Mouse (Mus musculus) midbrain, embryonic 16.5 days (tissue): ENCODE data around the gene Zfc3h1. TPM values are rescaled to one million over a fixed set of nuclear protein-coding genes. Genes with fewer than 3 reads are reported as not detected.
A peak's percentile ranks its signal among the peaks of the same experiment; 100 is the strongest.

Experiments
- ATAC-seq: fragments of 200-750 bp; cut with Nextera tagmentation; 2 replicates; pipeline ENCODE4 v1.8.0; 2017; ENCODE audit warnings: moderate TSS enrichment
- H3K27ac ChIP-seq: fragments of 300-500 bp; sonication (generic); 2 replicates; pipeline ENCODE4 v1.5.1; 2014; ENCODE audit warnings: mild to moderate bottlenecking, low read length, mixed read lengths
- H3K27me3 ChIP-seq: fragments of 300-500 bp; sonication (generic); 2 replicates; pipeline ENCODE4 v1.6.1; 2014; ENCODE audit warnings: low read depth, low read length, mixed read lengths; ENCODE audit not compliant: control insufficient read depth, insufficient read depth
- H3K36me3 ChIP-seq: fragments of 300-500 bp; sonication (generic); 2 replicates; pipeline ENCODE4 v1.6.1; 2014; ENCODE audit warnings: mild to moderate bottlenecking, low read length, moderate library complexity, mixed read lengths; ENCODE audit not compliant: control insufficient read depth, insufficient read depth
- H3K4me1 ChIP-seq: fragments of 300-500 bp; sonication (generic); 2 replicates; pipeline ENCODE4 v1.6.1; 2014; ENCODE audit warnings: mild to moderate bottlenecking, low read length, mixed read lengths; ENCODE audit not compliant: control insufficient read depth, insufficient read depth
- H3K4me2 ChIP-seq: fragments of 300-500 bp; sonication (generic); 2 replicates; pipeline ENCODE4 v1.6.1; 2014; ENCODE audit warnings: mild to moderate bottlenecking, low read length, mixed read lengths
- H3K4me3 ChIP-seq: fragments of 300-500 bp; sonication (generic); 2 replicates; pipeline ENCODE4 v1.5.1; 2014; ENCODE audit warnings: low read depth, mild to moderate bottlenecking, low read length, moderate library complexity, mixed read lengths
- H3K9ac ChIP-seq: fragments of 300-500 bp; sonication (generic); 2 replicates; pipeline ENCODE4 v1.6.1; 2014; ENCODE audit warnings: low read depth, low read length, mixed read lengths
- H3K9me3 ChIP-seq: fragments of 300-500 bp; sonication (generic); replicated peaks from 2 replicates; pipeline ENCODE4 v1.6.1; 2014; ENCODE audit warnings: mild to moderate bottlenecking, low read length, mixed read lengths; ENCODE audit not compliant: control insufficient read depth, poor library complexity, severe bottlenecking
- WGBS: fragments of 180-500 bp; shearing (Covaris S2); extraction: QIAGEN DNeasy Blood & Tissue Kit; methylation state at CpG from one replicate; pipeline ENCODE4 v1.1.7; 2014; 5-methylcytosine and 5-hydroxymethylcytosine counted together
- polyA plus RNA-seq: library from polyadenylated mRNA; unstranded; fragments of >200 nt; fragmentation: Nextera tagmentation; extraction: Ambion mirVana; gene quantifications from 2 replicates; pipeline ENCODE4 v1.2.1, GENCODE M21; 2015

Gene Zfc3h1
- polyA plus RNA-seq, 1 experiment from 2014 or later, result 14.3 TPM

DNA sequence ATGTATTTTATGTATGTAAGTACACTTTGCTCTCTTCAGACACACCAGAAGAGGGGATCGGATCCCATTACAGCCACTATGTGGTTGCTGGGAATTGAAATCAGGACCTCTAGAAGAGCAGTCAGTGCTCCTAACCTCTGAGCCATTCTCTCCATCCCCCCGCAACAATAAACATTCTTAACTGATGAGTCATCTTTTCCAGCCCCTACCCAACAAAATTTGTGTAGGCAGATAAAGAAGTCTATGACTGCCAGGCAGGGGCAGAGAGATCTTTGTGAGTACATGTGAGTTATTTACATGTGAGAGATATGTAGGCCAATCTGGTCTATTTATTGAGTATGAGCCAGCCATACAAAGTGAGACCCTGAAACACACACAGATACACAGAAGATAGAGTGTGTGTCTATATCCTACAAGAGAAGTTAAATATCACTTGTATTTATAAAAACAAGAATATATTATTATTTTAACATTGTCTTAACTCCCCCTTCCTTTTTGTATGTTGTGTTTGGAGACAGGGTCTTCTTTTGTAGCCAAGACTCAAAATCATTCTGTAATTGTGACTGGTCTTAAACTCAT, 3.2 kb upstream of the Zfc3h1 start:
- H3K4me2 ChIP-seq, result no peak overlapping the region
- no peak overlapping the region for H3K9ac ChIP-seq
- H3K4me1 ChIP-seq, result peaks cover 22% of the 10 kb centered on the region
- no peaks in the 10 kb centered on the region for H3K27me3 ChIP-seq
- no peak for ATAC-seq
- H3K9me3 ChIP-seq, result no peaks in the 10 kb centered on the region
- no peak overlapping the region for H3K4me3 ChIP-seq
- H3K36me3 ChIP-seq, result 0 out of 2 replicates have a peak, but pooled peaks cover 4% of the 10 kb centered on the region
- 84% methylated on average over 2 of the region's 2 CpGs for WGBS
- no peak overlapping the region for H3K27ac ChIP-seq

DNA sequence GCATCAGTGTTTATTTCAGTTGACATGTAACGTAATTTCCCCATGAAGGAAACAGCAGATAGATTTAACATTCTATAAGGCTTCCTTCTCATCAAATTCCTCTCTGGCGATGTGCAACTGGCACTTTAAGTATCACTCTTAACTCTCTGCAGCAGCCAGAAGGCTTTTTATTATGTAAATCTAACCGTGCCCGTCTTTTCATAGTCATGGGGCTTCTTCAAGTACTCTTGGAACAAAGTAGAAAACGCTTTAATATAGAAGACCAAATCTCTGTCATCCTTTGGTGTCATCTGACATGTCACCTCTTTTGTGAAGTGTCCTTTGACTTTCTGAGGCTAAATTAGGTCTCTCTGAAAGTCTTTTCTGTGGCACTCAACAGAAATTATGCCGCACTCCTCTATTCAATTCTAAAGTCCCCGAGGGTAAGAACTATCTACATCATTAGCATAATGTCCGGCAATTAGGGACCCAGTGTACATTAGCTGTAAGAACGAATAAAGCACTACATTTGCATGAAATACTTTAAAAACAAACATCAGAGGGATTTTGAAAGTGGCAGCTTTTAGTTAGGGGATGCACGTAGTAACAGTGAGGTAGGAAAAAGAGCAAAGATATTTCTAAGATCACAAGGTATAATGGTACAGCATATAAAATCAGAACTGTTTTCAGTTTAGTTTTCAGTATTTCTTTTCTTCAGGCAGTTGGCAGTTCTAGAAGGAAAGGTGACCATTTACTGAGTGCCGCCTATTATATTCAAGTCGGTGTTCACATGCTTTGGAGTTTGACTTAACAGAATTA, 1.7 kb upstream of the Zfc3h1 start:
- H3K27ac ChIP-seq, result peak overlapping the region; percentile 97
- 7% methylated on average over 12 of the region's 12 CpGs for WGBS
- no peak for ATAC-seq

DNA sequence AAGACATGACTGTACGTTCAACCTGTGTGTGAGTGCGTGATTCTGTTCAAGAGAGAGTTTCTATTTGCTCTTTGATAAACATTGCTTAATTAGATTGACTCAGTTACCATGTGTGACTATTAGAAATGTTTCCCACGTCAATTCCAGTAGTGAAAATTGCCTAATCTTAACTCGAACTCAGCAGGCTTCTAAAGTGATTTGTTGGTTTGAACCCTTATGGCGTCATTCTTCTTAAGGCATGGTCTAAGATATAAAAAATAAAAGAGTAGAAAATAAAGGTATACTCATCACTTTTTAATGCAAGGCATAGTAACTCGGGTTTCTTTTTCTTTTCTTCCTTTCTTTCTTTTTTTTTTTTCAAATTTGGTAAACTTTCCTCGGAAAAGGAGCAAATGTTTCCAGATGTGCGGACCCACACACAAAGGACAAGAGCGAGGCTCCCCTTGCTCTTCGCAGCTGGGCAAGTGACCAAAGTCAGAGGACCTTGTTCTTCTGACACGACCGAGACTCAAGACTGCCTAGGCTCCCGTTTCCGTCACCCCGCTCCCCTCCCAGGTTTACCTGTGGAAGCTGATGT, 1.0 kb upstream of the Zfc3h1 start:
- ATAC-seq, result no peak
- no peaks in the 10 kb centered on the region for H3K9me3 ChIP-seq
- 0 out of 2 replicates have a peak, but pooled peaks cover 4% of the 10 kb centered on the region for H3K36me3 ChIP-seq
- peak overlapping the region; percentile 97 for H3K4me3 ChIP-seq
- peak overlapping the region; percentile 97 for H3K27ac ChIP-seq
- H3K4me1 ChIP-seq, result peaks cover 40% of the 10 kb centered on the region
- H3K9ac ChIP-seq, result peak overlapping the region; percentile 93
- peak overlapping the region; percentile 71 for H3K4me2 ChIP-seq
- under 1% methylated on average over 15 of the region's 15 CpGs for WGBS
- no peaks in the 10 kb centered on the region for H3K27me3 ChIP-seq

More for the DNA sequence above, 1.7 kb upstream of the Zfc3h1 start:
- Histone ChIP-seq H3K9ac (peak overlapping the region; percentile 93), H3K4me3 (peak overlapping the region; percentile 97), H3K9me3 (no peaks in the 10 kb centered on the region), H3K4me1 (peaks cover 33% of the 10 kb centered on the region), H3K36me3 (0 out of 2 replicates have a peak, but pooled peaks cover 4% of the 10 kb centered on the region), H3K27me3 (no peaks in the 10 kb centered on the region), H3K4me2 (peak overlapping the region; percentile 71)

DNA sequence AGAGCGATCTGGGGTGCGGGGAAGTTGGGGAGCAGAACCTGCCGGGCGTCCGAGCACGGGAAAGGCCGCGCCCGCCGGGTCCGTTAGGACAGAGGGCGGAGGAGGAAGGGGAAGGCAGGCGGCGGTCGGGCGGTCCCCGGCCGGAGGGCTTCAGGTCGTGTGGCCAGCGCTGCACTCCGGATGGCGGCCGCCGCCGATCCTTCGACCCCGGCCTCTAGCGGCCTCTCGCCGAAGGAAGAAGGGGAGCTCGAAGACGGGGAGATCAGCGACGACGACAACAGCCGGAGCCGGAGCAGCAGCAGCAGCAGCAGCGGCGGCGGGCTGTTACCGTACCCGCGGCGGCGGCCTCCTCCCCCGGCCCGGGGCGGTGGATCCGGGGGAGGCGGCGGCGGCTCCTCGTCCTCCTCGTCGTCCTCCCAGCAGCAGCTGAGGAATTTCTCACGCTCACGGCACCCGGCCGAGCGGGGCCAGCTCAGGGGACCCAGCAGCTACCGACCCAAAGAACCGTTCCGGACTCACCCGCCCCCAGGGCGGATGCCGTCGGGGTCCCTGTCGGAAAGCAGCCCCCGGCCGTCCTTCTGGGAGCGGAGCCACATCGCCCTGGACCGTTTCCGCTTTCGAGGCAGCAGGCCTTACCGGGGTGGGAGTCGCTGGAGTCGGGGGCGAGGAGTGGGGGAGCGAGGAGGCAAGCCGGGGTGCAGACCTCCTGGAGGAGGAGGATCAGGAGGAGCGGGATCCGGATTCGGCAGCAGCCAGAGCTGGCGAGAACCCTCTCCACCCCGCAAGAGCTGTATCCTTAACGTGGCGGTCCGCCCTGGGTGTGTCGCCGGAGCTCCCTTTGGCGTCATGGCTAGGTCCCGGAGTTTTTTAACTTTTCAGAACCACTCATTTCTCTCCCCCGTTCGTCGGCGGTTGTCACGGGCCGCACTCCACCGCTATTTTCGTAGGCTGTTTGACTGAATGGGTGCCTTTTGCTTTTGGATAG, 551 bp downstream of the Zfc3h1 start:
- Histone ChIP-seq H3K9me3 (no peaks in the 10 kb centered on the region), H3K4me2 (peak overlapping the region; percentile 64), H3K4me1 (peaks cover 46% of the 10 kb centered on the region), H3K4me3 (peak overlapping the region; percentile 97), H3K27ac (peak overlapping the region; percentile 97), H3K36me3 (0 out of 2 replicates have a peak, but pooled peaks cover 3% of the 10 kb centered on the region), H3K27me3 (no peaks in the 10 kb centered on the region), H3K9ac (peak overlapping the region; percentile 93)
- no peak; the same call in none of the 2 replicates for ATAC-seq
- WGBS, result under 1% methylated on average over 89 of the region's 101 CpGs

DNA sequence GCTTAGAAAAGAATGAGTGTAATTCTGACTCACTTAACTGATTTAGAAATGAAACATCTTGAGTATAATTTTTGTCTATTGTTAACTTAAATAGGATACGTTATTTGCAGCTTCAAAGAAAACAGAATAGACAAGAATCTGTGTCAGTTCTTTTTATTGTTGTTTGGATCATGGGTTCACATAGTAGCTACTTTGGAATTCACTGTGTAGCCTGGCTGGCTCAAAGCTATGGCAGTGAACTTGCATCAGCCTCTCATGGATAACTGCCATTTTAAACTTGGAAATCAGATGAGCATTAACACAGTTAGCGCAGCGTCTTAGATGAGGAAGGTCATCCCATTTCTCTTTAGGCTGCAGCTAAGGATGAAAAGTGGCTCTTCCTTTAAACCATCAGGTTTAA, 3.1 kb downstream of the Zfc3h1 start:
- Histone ChIP-seq H3K4me2 (peak overlapping the region; percentile 36), H3K9ac (0 out of 2 replicates have a peak overlapping the region, but pooled peaks have one; percentile 10), H3K27ac (no peak overlapping the region), H3K9me3 (no peaks in the 10 kb centered on the region), H3K36me3 (no peaks in the 10 kb centered on the region), H3K4me1 (peaks cover 45% of the 10 kb centered on the region), H3K27me3 (no peaks in the 10 kb centered on the region), H3K4me3 (no peak overlapping the region)
- ATAC-seq, result no peak
- 82% methylated on average over 3 of the region's 3 CpGs for WGBS

DNA sequence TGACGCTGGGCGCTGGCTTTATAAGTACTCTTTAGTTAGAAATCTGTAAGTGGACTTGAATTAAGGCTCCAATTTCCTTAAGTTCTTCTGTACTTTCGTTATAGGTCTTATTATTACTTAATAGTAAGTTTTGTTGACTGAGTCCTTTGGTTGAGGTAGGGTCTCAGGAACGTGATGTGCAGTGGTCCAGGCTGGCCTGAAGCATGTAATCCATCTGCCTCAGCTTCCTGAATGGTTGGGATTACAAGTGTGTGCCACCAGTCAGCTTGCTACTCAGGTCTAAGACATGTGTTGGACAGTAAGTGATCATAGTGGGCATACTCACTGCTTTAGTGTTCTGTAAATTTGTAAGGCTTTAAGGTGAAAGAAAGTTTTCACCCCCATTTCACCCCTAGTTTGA, 6.3 kb downstream of the Zfc3h1 start:
- no peak overlapping the region for H3K9ac ChIP-seq
- peaks cover 5% of the 10 kb centered on the region; the same call in 1 of the 2 replicates for H3K36me3 ChIP-seq
- H3K4me1 ChIP-seq, result peaks cover 46% of the 10 kb centered on the region
- no peak for ATAC-seq
- H3K27me3 ChIP-seq, result no peaks in the 10 kb centered on the region
- H3K27ac ChIP-seq, result no peak overlapping the region
- no peaks in the 10 kb centered on the region for H3K9me3 ChIP-seq
- 92% methylated on average over 4 of the region's 4 CpGs for WGBS
- no peak overlapping the region for H3K4me3 ChIP-seq
- H3K4me2 ChIP-seq, result no peak overlapping the region

DNA sequence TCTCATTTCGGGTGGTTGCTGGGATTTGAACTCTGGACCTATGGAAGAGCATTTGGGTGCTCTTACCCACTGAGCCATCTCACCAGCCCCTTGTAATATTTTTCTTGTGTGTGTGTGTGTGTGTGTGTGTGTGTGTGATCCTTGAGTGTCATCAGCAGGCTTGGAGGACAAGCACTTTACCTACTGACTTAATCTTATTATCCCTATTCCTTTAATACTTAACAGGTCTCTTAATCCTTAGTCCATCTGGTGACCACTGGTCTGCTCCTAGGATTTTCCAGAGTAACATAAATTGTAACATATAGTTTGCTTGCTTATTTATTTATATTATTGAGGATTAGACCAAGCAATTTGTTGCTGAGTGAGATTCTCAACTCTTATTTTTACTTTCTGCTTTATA, 7.1 kb downstream of the Zfc3h1 start:
- Histone ChIP-seq H3K27me3 (no peaks in the 10 kb centered on the region), H3K4me3 (no peak overlapping the region), H3K4me2 (no peak overlapping the region), H3K36me3 (peaks cover 5% of the 10 kb centered on the region; the same call in 1 of the 2 replicates), H3K4me1 (peaks cover 46% of the 10 kb centered on the region), H3K9me3 (no peaks in the 10 kb centered on the region), H3K27ac (no peak overlapping the region), H3K9ac (no peak overlapping the region)
- WGBS, result 96% methylated on average over 1 of the region's 1 CpGs
- no peak for ATAC-seq

DNA sequence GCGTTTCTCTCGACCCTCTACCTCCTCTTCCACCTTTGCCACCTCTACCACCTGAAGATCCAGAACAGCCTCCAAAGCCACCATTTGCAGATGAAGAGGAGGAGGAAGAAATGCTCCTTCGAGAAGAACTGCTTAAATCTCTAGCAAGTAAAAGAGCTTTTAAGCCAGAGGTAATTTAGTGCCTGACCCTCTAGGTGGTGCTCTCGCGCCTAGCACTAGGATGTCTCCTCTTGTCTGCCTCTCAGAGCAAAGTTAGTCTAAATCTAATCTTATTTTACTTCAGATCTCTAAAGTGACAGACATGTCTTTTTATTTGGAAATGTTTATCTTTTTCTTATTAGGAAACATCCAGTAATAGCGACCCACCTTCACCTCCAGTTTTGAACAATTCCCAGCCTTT, 21.6 kb downstream of the Zfc3h1 start:
- Histone ChIP-seq H3K4me3 (no peak overlapping the region), H3K27ac (no peak overlapping the region), H3K4me1 (no peaks in the 10 kb centered on the region), H3K4me2 (no peak overlapping the region), H3K36me3 (peaks cover 21% of the 10 kb centered on the region), H3K9ac (no peak overlapping the region), H3K27me3 (no peaks in the 10 kb centered on the region), H3K9me3 (no peaks in the 10 kb centered on the region)
- ATAC-seq, result no peak
- 73% methylated on average over 6 of the region's 6 CpGs for WGBS
